Mouse (Mus musculus) lung, adult 18-20 months (tissue): ENCODE results near the gene Olfr516.

Source experiments
- DNase-seq, 2 experiments: peaks; one replicate each; pipeline ENCODE4 v3.0.0; 2022; ENCODE audit warnings: mixed read lengths in 2 of 2

The Olfr516 gene

GRCm38 (mm10) chr7:108850429-108850828 is at the start of gene Olfr516:
Gene Olfr516 (minus strand): TSS chr7:108850529.
- no peak for DNase-seq

GRCm38 (mm10) chr7:108894320-108894719 is 44.0 kb upstream of the Olfr516 start, which contains the start of gene Olfr519:
Gene Olfr519 (minus strand): TSS chr7:108894420.
- no peak for DNase-seq

GRCm38 (mm10) chr7:108884906-108885305 is 34.6 kb upstream of the Olfr516 start, which contains the start of gene Olfr518:
Gene Olfr518 (minus strand): TSS chr7:108885006.
- no peak for DNase-seq

- DNase-seq: no peak
These were observed 21.9 kb upstream of the Olfr516 start, which contains the start of gene Olfr517 for GRCm38 (mm10) chr7:108872279-108872678. Gene Olfr517 (minus strand): TSS chr7:108872379.

- DNase-seq: no peak
These were observed 24.4 kb downstream of the Olfr516 start, which contains the start of gene Olfr514 for GRCm38 (mm10) chr7:108825897-108826296. Gene Olfr514 (minus strand): TSS chr7:108825997.

- peak in 1 of 2 experiments; percentile 8 for DNase-seq
These were observed 35.6 kb downstream of the Olfr516 start for GRCm38 (mm10) chr7:108814593-108815215.

- no peak for DNase-seq
These were observed 53.0 kb downstream of the Olfr516 start for GRCm38 (mm10) chr7:108797205-108797933.
